Mouse (Mus musculus) megakaryocyte, embryonic 14.5 days (primary cell): ENCODE data around the gene Dnah3.

Experiments used
- FLI1 ChIP-seq: IDR thresholded peaks from 2 replicates; pipeline ENCODE4 v1.6.1; 2012; ENCODE audit warnings: low read length, inconsistent platforms, mixed read lengths
- GATA1 ChIP-seq: IDR thresholded peaks from 3 replicates; pipeline ENCODE4 v1.6.1; 2012; ENCODE audit warnings: mixed read lengths, low read length, inconsistent platforms, borderline replicate concordance

- TF ChIP-seq GATA1 (no peak), FLI1 (no peak)
These were observed 200.1 kb downstream of the Dnah3 start for GRCm38 (mm10) chr7:119894818-119895544.
